Mouse (Mus musculus): ENCODE measurements around the gene Rpap1. TPM values are rescaled to one million over a fixed set of nuclear protein-coding genes. Genes with fewer than 3 reads are reported as not detected.
"Not testable (repeated sequence)": the region's sequence is repeated elsewhere in the genome, so short reads cannot be mapped to it uniquely, and the experiment has no call there.

Gene Rpap1
- polyA plus RNA-seq, 1 experiment from 2014 or later: 38.1 TPM

DNA sequence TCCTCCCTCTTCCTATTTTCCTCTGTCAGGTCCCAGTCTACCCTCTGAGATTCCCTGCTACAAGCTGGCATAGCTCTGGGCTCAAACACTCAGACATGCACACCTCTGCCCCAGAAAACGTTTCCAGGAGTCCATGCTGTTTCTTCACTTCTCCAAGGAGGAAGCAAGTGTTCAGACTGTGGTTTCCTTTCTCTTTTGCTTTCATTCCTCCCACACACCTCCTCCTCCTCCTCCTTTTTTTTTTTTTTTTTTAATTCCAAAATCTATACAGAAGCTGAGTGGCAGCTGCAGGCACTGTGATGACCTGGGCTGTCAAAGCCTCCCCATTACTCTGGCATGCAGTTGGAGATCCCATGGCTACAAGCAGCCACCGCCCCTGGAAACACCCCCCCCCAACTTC lies 46.8 kb downstream of the Rpap1 start:
- WGBS: 25% methylated on average over 2 of the region's 2 CpGs
- no peak overlapping the region for H3K27ac ChIP-seq (ENCODE audit: low read depth, low read length)

DNA sequence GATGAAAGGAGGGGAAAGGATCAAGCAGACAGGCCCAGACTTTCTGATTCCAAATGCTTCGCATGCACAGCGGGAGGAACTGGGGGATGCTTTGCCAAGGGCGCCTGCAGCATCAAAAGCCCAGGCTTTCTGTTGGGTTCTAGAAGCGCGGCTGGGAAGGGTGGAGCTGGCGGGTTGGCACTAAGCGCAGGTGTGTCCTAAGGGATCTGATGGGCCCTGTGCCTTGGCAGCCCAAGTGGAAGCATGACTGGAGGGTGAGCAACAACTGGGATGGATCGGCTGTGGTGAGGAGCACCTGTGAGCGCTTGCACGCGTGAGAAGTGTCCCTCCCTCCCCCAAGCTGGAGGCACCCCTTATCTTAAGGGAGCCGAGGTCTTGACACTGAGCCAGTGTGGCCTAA lies 50.2 kb downstream of the Rpap1 start:
- ATAC-seq (replicated peaks; ENCODE audit: low FRiP score) (no peak), DNase-seq (ENCODE audit: low spot score) (no peak)
- Histone ChIP-seq H3K4me1 (replicated peaks; ENCODE audit: control insufficient read depth, insufficient read depth, low read length) (0 out of 2 replicates have a peak, but pooled peaks cover 4% of the 10 kb centered on the region), H3K36me3 (ENCODE audit: control insufficient read depth, insufficient read depth, low read length) (peaks cover 4% of the 10 kb centered on the region; the same call in 1 of the 2 replicates), H3K4me2 (ENCODE audit: low read depth, low read length, severe bottlenecking) (no peak overlapping the region), H3K9me3 (ENCODE audit: control insufficient read depth, low read length) (no peaks in the 10 kb centered on the region), H3K9ac (ENCODE audit: low read length) (no peak overlapping the region), H3K27ac (ENCODE audit: low read depth, low read length) (no peak overlapping the region), H3K4me3 (ENCODE audit: low read depth, low read length) (no peak overlapping the region), H3K27me3 (ENCODE audit: control insufficient read depth, insufficient read depth, low read length) (no peaks in the 10 kb centered on the region)
- 29% methylated on average over 12 of the region's 12 CpGs for WGBS

More for the DNA sequence above, 46.8 kb downstream of the Rpap1 start:
- Histone ChIP-seq H3K27me3 (ENCODE audit: control insufficient read depth, insufficient read depth, low read length) (peaks cover 27% of the 10 kb centered on the region), H3K9me3 (ENCODE audit: control insufficient read depth, low read length) (no peaks in the 10 kb centered on the region), H3K4me2 (ENCODE audit: low read depth, low read length, severe bottlenecking) (no peak overlapping the region), H3K9ac (ENCODE audit: low read length) (no peak overlapping the region), H3K4me1 (replicated peaks; ENCODE audit: control insufficient read depth, insufficient read depth, low read length) (peaks cover 22% of the 10 kb centered on the region), H3K36me3 (ENCODE audit: control insufficient read depth, insufficient read depth, low read length) (no peaks in the 10 kb centered on the region), H3K4me3 (ENCODE audit: low read depth, low read length) (no peak overlapping the region)
- ATAC-seq (replicated peaks; ENCODE audit: low FRiP score): no peak
- DNase-seq (ENCODE audit: low spot score): no peak

DNA sequence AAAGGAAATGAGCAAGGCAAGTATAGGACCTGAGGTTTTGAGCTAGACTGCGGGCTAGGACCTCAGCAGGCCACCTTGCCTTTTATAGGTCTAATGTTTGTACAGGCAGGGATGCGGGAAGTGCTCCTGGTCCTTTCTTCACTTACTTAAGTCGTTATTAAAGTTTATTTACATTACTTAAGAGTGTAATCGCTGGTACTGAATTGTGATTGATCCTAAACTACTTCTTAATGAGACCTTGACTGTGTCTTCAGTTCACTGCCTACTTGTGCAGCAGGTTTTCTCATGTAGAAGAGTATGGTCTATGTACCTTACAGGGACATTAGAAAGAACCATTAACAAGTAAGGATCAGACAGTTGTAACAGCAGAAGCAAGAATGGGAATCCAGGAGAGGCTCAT lies 56.6 kb downstream of the Rpap1 start:
- no peak for ATAC-seq (replicated peaks; ENCODE audit: low FRiP score)
- H3K4me2 ChIP-seq (ENCODE audit: low read depth, low read length, severe bottlenecking): no peak overlapping the region
- H3K9ac ChIP-seq (ENCODE audit: low read length): no peak overlapping the region
- no peaks in the 10 kb centered on the region for H3K27me3 ChIP-seq (ENCODE audit: control insufficient read depth, insufficient read depth, low read length)
- no peak for DNase-seq (ENCODE audit: low spot score)
- no peak overlapping the region for H3K27ac ChIP-seq (ENCODE audit: low read depth, low read length)
- H3K36me3 ChIP-seq (ENCODE audit: control insufficient read depth, insufficient read depth, low read length): peaks cover 13% of the 10 kb centered on the region; the same call in 1 of the 2 replicates
- H3K4me3 ChIP-seq (ENCODE audit: low read depth, low read length): no peak overlapping the region
- no peaks in the 10 kb centered on the region for H3K9me3 ChIP-seq (ENCODE audit: control insufficient read depth, low read length)
- WGBS: 89% methylated on average over 4 of the region's 4 CpGs
- no peaks in the 10 kb centered on the region for H3K4me1 ChIP-seq (replicated peaks; ENCODE audit: control insufficient read depth, insufficient read depth, low read length)

DNA sequence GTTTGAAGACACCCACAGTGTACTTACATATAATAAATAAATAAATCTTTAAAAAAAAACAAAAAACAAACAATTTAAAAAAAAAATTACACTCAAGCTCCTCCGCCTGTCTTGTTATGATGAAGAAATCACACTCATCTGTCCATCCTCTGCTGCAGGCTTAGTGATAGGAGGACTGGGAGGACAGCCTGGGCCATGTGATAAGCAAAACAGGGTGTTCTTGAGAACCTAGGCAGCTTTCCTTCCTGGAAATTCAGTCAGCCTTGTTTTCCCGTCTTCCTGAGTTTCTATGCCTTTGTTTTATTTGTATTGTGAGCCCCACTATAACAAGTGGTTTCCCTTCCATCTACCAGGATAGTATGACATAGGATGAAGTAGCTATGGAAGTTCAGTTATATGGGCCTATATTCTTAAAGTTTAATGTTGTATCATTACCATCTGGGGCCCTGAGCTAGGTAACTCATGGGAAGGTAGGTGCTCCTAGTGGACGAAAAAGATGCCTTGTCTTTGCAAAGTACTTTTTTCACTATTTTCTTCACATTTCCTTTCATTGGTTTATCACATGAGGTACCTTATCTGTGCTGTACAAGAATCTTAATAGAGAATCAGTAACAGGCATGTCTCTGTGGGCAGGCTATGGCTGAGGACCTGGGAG lies 59.4 kb downstream of the Rpap1 start:
- H3K4me1 ChIP-seq (replicated peaks; ENCODE audit: control insufficient read depth, insufficient read depth, low read length): no peaks in the 10 kb centered on the region
- DNase-seq (ENCODE audit: low spot score) (no peak), ATAC-seq (replicated peaks; ENCODE audit: low FRiP score) (no peak)
- no peak overlapping the region for H3K4me2 ChIP-seq (ENCODE audit: low read depth, low read length, severe bottlenecking)
- no peaks in the 10 kb centered on the region for H3K27me3 ChIP-seq (ENCODE audit: control insufficient read depth, insufficient read depth, low read length)
- H3K9ac ChIP-seq (ENCODE audit: low read length): no peak overlapping the region
- peaks cover 16% of the 10 kb centered on the region for H3K36me3 ChIP-seq (ENCODE audit: control insufficient read depth, insufficient read depth, low read length)
- H3K27ac ChIP-seq (ENCODE audit: low read depth, low read length): no peak overlapping the region
- no peak overlapping the region for H3K4me3 ChIP-seq (ENCODE audit: low read depth, low read length)
- 87% methylated on average over 3 of the region's 3 CpGs for WGBS
- no peaks in the 10 kb centered on the region for H3K9me3 ChIP-seq (ENCODE audit: control insufficient read depth, low read length)

DNA sequence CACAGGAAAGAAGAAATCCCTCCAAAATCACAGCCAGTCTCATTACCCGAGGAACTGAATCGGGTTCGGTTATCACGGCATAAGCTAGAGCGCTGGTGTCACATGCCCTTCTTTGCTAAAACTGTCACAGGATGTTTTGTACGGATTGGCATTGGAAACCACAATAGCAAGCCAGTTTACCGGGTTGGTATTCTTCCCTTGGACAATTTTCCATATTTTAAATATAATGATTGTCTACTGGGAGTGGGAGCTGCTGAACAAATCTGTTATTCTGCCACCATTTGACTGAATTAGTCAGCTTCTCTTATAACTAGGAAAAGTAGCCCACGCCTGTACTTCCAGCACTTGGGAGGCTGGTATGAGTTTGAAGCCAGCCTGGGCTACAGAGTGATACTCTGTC lies 66.3 kb downstream of the Rpap1 start:
- no peaks in the 10 kb centered on the region for H3K4me1 ChIP-seq (replicated peaks; ENCODE audit: control insufficient read depth, insufficient read depth, low read length)
- no peak overlapping the region for H3K4me2 ChIP-seq (ENCODE audit: low read depth, low read length, severe bottlenecking)
- no peaks in the 10 kb centered on the region for H3K9me3 ChIP-seq (ENCODE audit: control insufficient read depth, low read length)
- H3K4me3 ChIP-seq (ENCODE audit: low read depth, low read length): no peak overlapping the region
- no peak overlapping the region for H3K27ac ChIP-seq (ENCODE audit: low read depth, low read length)
- H3K27me3 ChIP-seq (ENCODE audit: control insufficient read depth, insufficient read depth, low read length): no peaks in the 10 kb centered on the region
- WGBS: 95% methylated on average over 8 of the region's 8 CpGs
- DNase-seq (ENCODE audit: low spot score) (no peak), ATAC-seq (replicated peaks; ENCODE audit: low FRiP score) (no peak)
- H3K36me3 ChIP-seq (ENCODE audit: control insufficient read depth, insufficient read depth, low read length): peaks cover 9% of the 10 kb centered on the region
- no peak overlapping the region for H3K9ac ChIP-seq (ENCODE audit: low read length)

DNA sequence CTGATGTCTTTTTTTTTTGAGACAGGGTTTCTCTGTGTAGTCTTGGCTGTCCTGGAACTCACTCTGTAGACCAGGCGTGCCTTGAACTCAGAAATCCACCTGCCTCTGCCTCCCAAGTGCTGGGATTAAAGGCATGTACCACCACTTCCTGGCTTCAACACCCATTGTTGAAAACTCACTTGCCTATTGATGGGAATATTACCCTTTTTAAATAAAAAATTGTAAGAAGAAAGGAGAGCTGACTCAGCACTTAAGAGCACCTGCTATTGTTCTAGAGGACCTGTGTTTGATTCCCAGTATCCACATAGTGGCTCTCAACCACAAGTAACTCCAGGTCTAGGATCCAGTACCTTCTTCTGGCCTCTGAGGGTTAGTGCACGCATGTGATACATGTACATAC lies 71.5 kb downstream of the Rpap1 start:
- not testable (repeated sequence) for H3K4me2 ChIP-seq (ENCODE audit: low read depth, low read length, severe bottlenecking); H3K9ac ChIP-seq (ENCODE audit: low read length); H3K4me3 ChIP-seq (ENCODE audit: low read depth, low read length); H3K27ac ChIP-seq (ENCODE audit: low read depth, low read length); H3K9me3 ChIP-seq (ENCODE audit: control insufficient read depth, low read length); H3K27me3 ChIP-seq (ENCODE audit: control insufficient read depth, insufficient read depth, low read length); H3K4me1 ChIP-seq (replicated peaks; ENCODE audit: control insufficient read depth, insufficient read depth, low read length); ATAC-seq (replicated peaks; ENCODE audit: low FRiP score); H3K36me3 ChIP-seq (ENCODE audit: control insufficient read depth, insufficient read depth, low read length); DNase-seq (ENCODE audit: low spot score)
- 92% methylated on average over 2 of the region's 2 CpGs for WGBS

Other genes starting within 250 kb of the Rpap1 start
- gene Exd1, start 239.9 kb downstream of the Rpap1 start, polyA plus RNA-seq (2014; fragmentation: Nextera tagmentation; extraction: Ambion mirVana): 0.13 and 0.59 TPM in 2 replicates
- 56.6 and 61.0 TPM in 2 replicates for gene Chp1, start 239.8 kb downstream of the Rpap1 start, polyA plus RNA-seq (2014; fragmentation: Nextera tagmentation; extraction: Ambion mirVana)
- gene Nusap1, start 169.2 kb downstream of the Rpap1 start, polyA plus RNA-seq (2014; fragmentation: Nextera tagmentation; extraction: Ambion mirVana): 120 and 131 TPM in 2 replicates
- 34.9 and 36.7 TPM in 2 replicates for gene Oip5, start 169.1 kb downstream of the Rpap1 start, polyA plus RNA-seq (2014; fragmentation: Nextera tagmentation; extraction: Ambion mirVana)
- 37.7 and 39.5 TPM in 2 replicates for gene Ndufaf1, start 124.7 kb downstream of the Rpap1 start, polyA plus RNA-seq (2014; fragmentation: Nextera tagmentation; extraction: Ambion mirVana)
- 32.1 and 39.5 TPM in 2 replicates for gene Rtf1, start 112.5 kb downstream of the Rpap1 start, polyA plus RNA-seq (2014; fragmentation: Nextera tagmentation; extraction: Ambion mirVana)
- gene Itpka, start 45.2 kb downstream of the Rpap1 start, polyA plus RNA-seq (2014; fragmentation: Nextera tagmentation; extraction: Ambion mirVana): 1.5 and 1.6 TPM in 2 replicates
- 0.11 and 0.19 TPM in 2 replicates for gene Ltk, start 27.1 kb downstream of the Rpap1 start, polyA plus RNA-seq (2014; fragmentation: Nextera tagmentation; extraction: Ambion mirVana)
- gene Tyro3, start 10.2 kb upstream of the Rpap1 start, polyA plus RNA-seq (2014; fragmentation: Nextera tagmentation; extraction: Ambion mirVana): 27.7 and 29.8 TPM in 2 replicates
- 34.3 and 43.3 TPM in 2 replicates for gene Mga, start 109.7 kb upstream of the Rpap1 start, polyA plus RNA-seq (2014; fragmentation: Nextera tagmentation; extraction: Ambion mirVana)
- 3.9 and 5.3 TPM in 2 replicates for gene Mapkbp1, start 185.2 kb upstream of the Rpap1 start, polyA plus RNA-seq (2014; fragmentation: Nextera tagmentation; extraction: Ambion mirVana)
- 18.6 and 21.6 TPM in 2 replicates for gene Jmjd7, start 239.9 kb upstream of the Rpap1 start, polyA plus RNA-seq (2014; fragmentation: Nextera tagmentation; extraction: Ambion mirVana)
- gene Gm28042, start 240.0 kb upstream of the Rpap1 start, polyA plus RNA-seq (2014; fragmentation: Nextera tagmentation; extraction: Ambion mirVana): 4.8 and 6.6 TPM in 2 replicates
- gene Pla2g4b, start 245.9 kb upstream of the Rpap1 start, polyA plus RNA-seq (2014; fragmentation: Nextera tagmentation; extraction: Ambion mirVana): 1.5 and 1.8 TPM in 2 replicates